8 mouse cellular contexts compared by ENCODE assay signal in the genomic region with DNA sequence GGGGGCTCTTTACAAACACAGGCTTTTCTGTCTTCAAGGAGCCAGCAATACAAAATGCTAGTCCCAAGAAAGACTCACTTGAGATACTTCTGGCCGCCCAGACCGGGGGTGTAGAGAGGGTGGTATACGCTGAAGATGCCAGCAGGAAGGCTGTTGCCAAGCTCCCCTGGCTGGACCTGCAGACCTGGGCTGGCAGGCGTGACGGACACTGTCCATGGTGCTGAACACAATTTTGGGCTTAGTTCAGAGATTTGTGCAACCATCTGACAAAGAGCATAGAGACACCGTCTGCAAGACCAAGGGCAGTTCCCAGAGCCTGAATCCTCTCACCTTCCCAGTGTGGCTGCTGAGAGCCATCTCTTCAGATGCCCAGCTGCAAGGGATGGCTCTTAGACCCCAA. TPM values are rescaled to one million over a fixed set of nuclear protein-coding genes. Genes with fewer than 3 reads are reported as not detected.
DNase-seq lines count a peak whose midpoint lies in the region; ATAC-seq and TF ChIP-seq lines count a peak whose summit lies in the region.

No protein-coding gene starts in this region.

- 12% methylated on average over 6 of the region's 6 CpGs for WGBS in embryonic facial prominence, embryonic 14.5 days
- 16% methylated on average over 6 of the region's 6 CpGs for WGBS in lung, embryonic 14.5 days

- no peaks in the 10 kb centered on the region for H3K27me3 ChIP-seq in embryonic facial prominence, embryonic 14.5 days (replicated peaks; ENCODE audit: control insufficient read depth, insufficient read depth, low read length)
- H3K27me3 ChIP-seq in lung, embryonic 14.5 days (ENCODE audit: insufficient read depth, low read length): no peaks in the 10 kb centered on the region

- no peak overlapping the region for H3K4me2 ChIP-seq in embryonic facial prominence, embryonic 14.5 days (ENCODE audit: low read depth, low read length)
- H3K4me2 ChIP-seq in lung, embryonic 14.5 days: no peak overlapping the region

- H3K4me1 ChIP-seq in embryonic facial prominence, embryonic 14.5 days (ENCODE audit: control insufficient read depth, insufficient read depth, low read length): no peaks in the 10 kb centered on the region
- H3K4me1 ChIP-seq in lung, embryonic 14.5 days (ENCODE audit: insufficient read depth): no peaks in the 10 kb centered on the region

- TF ChIP-seq CTCF in lung, embryonic 14.5 days (IDR thresholded peaks at IDR 0.05; ENCODE audit: low read depth): no peak

- H3K4me3 ChIP-seq in embryonic facial prominence, embryonic 14.5 days (ENCODE audit: low read depth, low read length): no peak overlapping the region
- H3K4me3 ChIP-seq in lung, embryonic 14.5 days (ENCODE audit: low read depth, low read length): no peak overlapping the region

- DNase-seq in gastrocnemius, postnatal 10 days: peak; percentile 53
- DNase-seq in gastrocnemius, adult 8-10 months (ENCODE audit: low spot score in 2 of 2): no peak
- DNase-seq in 3134 (ENCODE audit: extremely low read depth, insufficient read length, low spot score): peak; percentile 26
- DNase-seq in adrenal gland, adult (ENCODE audit: inconsistent age in 2 of 2, low spot score in 1 of 2): peak; percentile 45 to 85
- peak; percentile 72 for DNase-seq in embryonic facial prominence, embryonic 14.5 days (ENCODE audit: low spot score)
- DNase-seq in lung, embryonic 14.5 days: peak; percentile 89
- peak; percentile 29 to 34 for DNase-seq in urinary bladder, postnatal 36 days (ENCODE audit: low spot score in 2 of 2)
- DNase-seq in right cerebral cortex, postnatal 10 days (ENCODE audit: low spot score in 2 of 2): no peak

- H3K9ac ChIP-seq in embryonic facial prominence, embryonic 14.5 days (ENCODE audit: low read depth, low read length): no peak overlapping the region
- H3K9ac ChIP-seq in lung, embryonic 14.5 days: no peak overlapping the region

- no peaks in the 10 kb centered on the region for H3K9me3 ChIP-seq in embryonic facial prominence, embryonic 14.5 days (ENCODE audit: control insufficient read depth, low read length)
- no peaks in the 10 kb centered on the region for H3K9me3 ChIP-seq in lung, embryonic 14.5 days (ENCODE audit: low read depth, low read length)

- H3K36me3 ChIP-seq in embryonic facial prominence, embryonic 14.5 days (ENCODE audit: control insufficient read depth, insufficient read depth, low read length): no peaks in the 10 kb centered on the region
- H3K36me3 ChIP-seq in lung, embryonic 14.5 days (ENCODE audit: insufficient read depth): no peaks in the 10 kb centered on the region

- H3K27ac ChIP-seq in embryonic facial prominence, embryonic 14.5 days (replicated peaks; ENCODE audit: low read depth, low read length): no peak overlapping the region
- H3K27ac ChIP-seq in lung, embryonic 14.5 days (ENCODE audit: low read depth): no peak overlapping the region

- no peak for ATAC-seq in embryonic facial prominence, embryonic 14.5 days (ENCODE audit: low read depth)
- ATAC-seq in lung, embryonic 14.5 days (ENCODE audit: insufficient read depth): no peak

RNA-seq across cellular contexts. Expression of a gene that starts 18.4 kb away (rescaled TPM):
- total RNA-seq in gastrocnemius, postnatal 10 days (2021): under 1 TPM; 0.43 to 0.45 TPM
- total RNA-seq in gastrocnemius, adult 8-10 months (2022): 1 to 10 TPM; 2.4 to 6.5 (median 4.1) TPM
- polyA plus RNA-seq in embryonic facial prominence, embryonic 14.5 days (2014; fragmentation: Nextera tagmentation; extraction: Ambion mirVana): 0.26 and 0.42 TPM in 2 replicates
- 0.30 and 0.49 TPM in 2 replicates for polyA plus RNA-seq in lung, embryonic 14.5 days (2014; fragmentation: Nextera tagmentation; extraction: Ambion mirVana)

Comparison
In these comparisons a context has a peak if more than half of its experiments do, and no peak if none do; other contexts are left out.
1. DNase-seq: peak in gastrocnemius, postnatal 10 days (single experiment), 3134 (single experiment), adrenal gland, adult (2 of 2), embryonic facial prominence, embryonic 14.5 days (single experiment), lung, embryonic 14.5 days (single experiment) and urinary bladder, postnatal 36 days (2 of 2); none in gastrocnemius, adult 8-10 months (0 of 2) and right cerebral cortex, postnatal 10 days (0 of 2).